Mouse (Mus musculus) stomach, postnatal 0 days (tissue): ENCODE measurements around the gene Arhgef10l.

ENCODE experiments used
- CTCF ChIP-seq: IDR thresholded peaks from 2 replicates; pipeline ENCODE4 v1.5.1; 2016; ENCODE audit warnings: antibody characterized with exemption, low read depth, mild to moderate bottlenecking, moderate library complexity
- EP300 ChIP-seq: optimal IDR thresholded peaks from 2 replicates; pipeline ENCODE3; 2016; ENCODE audit warnings: antibody characterized with exemption

DNA sequence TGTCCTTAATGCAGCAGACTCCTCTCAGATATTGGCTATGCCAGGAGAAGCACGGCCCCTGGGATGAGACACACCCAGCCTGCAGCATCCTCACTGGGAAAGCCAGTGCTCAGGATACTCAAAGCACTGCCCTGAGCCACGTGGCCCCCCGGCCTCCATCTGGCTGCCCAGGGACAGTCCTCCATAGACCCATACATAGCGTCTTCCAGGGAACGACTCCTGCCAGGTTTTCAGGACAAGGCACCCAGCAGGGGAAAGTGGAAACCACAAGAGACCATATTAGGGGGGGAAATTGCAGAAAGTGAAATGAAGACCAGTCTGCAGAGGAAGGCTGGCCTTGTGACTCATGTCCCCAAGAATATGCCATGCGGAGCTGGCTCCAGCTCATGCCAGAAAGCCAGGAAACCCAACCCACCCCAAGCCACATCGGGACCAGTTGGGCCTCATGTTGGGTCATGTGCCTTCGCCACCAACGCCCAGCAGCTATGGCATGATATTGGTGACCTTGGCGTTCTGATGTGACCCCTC is 30.9 kb downstream of the Arhgef10l start:
- TF ChIP-seq CTCF (no peak), EP300 (no peak)
